Mouse (Mus musculus) limb, embryonic 12.5 days (tissue): Measurements from ENCODE around the gene Chrd. TPM values are rescaled to one million over a fixed set of nuclear protein-coding genes. Genes with fewer than 3 reads are reported as not detected.

Experiments
- ATAC-seq: fragments of 200-750 bp; cut with Nextera tagmentation; 2 replicates; pipeline ENCODE4 v1.8.0; 2017; ENCODE audit warnings: low read depth, moderate TSS enrichment; ENCODE audit not compliant: insufficient number of reproducible peaks, insufficient read depth, low FRiP score, low TSS enrichment
- H3K27ac ChIP-seq: fragments of 300-500 bp; sonication (generic); 2 replicates; pipeline ENCODE4 v1.5.1; 2016; ENCODE audit warnings: mild to moderate bottlenecking, moderate library complexity
- H3K27me3 ChIP-seq: fragments of 300-500 bp; sonication (generic); 2 replicates; pipeline ENCODE4 v1.6.1; 2016; ENCODE audit warnings: mild to moderate bottlenecking, moderate library complexity
- H3K36me3 ChIP-seq: fragments of 300-500 bp; sonication (generic); 2 replicates; pipeline ENCODE4 v1.6.1; 2016; ENCODE audit warnings: mild to moderate bottlenecking, moderate library complexity
- H3K4me1 ChIP-seq: fragments of 300-500 bp; sonication (generic); replicated peaks from 2 replicates; pipeline ENCODE4 v1.6.1; 2016
- H3K4me2 ChIP-seq: fragments of 300-500 bp; sonication (generic); 2 replicates; pipeline ENCODE4 v1.6.1; 2016; ENCODE audit warnings: mild to moderate bottlenecking, moderate library complexity
- H3K4me3 ChIP-seq: fragments of 300-500 bp; sonication (generic); replicated peaks from 2 replicates; pipeline ENCODE4 v1.5.1; 2016; ENCODE audit warnings: mild to moderate bottlenecking
- H3K9ac ChIP-seq: fragments of 300-500 bp; sonication (generic); replicated peaks from 2 replicates; pipeline ENCODE4 v1.6.1; 2016; ENCODE audit warnings: mild to moderate bottlenecking, moderate library complexity
- H3K9me3 ChIP-seq: fragments of 300-500 bp; sonication (generic); 2 replicates; pipeline ENCODE4 v1.6.1; 2016; ENCODE audit warnings: mild to moderate bottlenecking, moderate library complexity
- WGBS: fragments of 180-500 bp; shearing (Covaris S2); methylation state at CpG from one replicate; pipeline ENCODE4 v1.1.7; 2016; 5-methylcytosine and 5-hydroxymethylcytosine counted together
- polyA plus RNA-seq: library from polyadenylated mRNA; unstranded; fragments of >200 nt; fragmentation: Nextera tagmentation; extraction: Ambion mirVana; gene quantifications from 2 replicates; pipeline ENCODE4 v1.2.1, GENCODE M21; 2016

Gene Chrd
- polyA plus RNA-seq, 1 experiment from 2014 or later, result 5.0 TPM

DNA sequence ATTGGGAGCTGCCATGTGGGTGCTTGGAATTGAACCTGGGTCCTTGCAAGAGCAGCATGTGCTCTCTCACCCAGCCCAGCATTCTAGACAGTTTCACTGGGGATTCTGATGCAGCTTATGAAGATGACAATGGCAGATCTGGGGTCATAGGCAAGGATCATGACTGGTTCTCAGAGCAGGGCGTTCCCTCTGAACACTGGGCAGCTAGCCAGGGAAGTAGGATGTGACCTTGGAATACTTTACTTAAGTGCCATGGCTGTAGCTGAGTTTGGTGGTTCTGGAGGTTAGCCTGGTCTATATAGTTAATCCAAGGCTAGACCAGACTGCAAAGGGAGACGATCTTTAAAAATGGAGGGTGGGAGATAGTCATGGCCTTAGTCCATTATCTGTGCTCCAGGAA is 51.0 kb downstream of the Chrd start:
- H3K27ac ChIP-seq, result no peak overlapping the region
- no peak for ATAC-seq
- WGBS, result 82% methylated on average over 2 of the region's 2 CpGs

DNA sequence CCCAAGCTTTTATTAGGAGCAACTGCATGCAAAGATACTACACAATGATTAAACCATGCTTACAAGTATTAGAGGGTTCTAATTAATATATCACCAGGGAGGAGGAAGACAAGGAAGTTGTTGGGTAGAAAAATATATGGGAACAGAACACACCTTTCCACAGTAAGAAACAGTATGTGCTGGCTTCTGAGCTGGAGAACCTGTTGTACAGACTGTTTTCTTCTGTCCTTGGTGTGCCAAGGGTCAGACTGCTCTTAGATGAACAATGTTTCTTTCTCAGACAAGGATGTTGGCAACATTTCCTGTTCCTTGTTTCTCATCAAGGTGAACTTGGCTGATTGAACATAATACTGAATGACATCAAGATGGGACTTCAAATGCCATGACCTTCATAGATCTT is 51.8 kb downstream of the Chrd start:
- Histone ChIP-seq H3K27me3 (no peaks in the 10 kb centered on the region), H3K4me3 (no peak overlapping the region), H3K4me1 (no peaks in the 10 kb centered on the region), H3K4me2 (no peak overlapping the region), H3K9ac (no peak overlapping the region), H3K36me3 (no peaks in the 10 kb centered on the region), H3K27ac (no peak overlapping the region), H3K9me3 (no peaks in the 10 kb centered on the region)
- no peak for ATAC-seq

More for the DNA sequence above, 51.0 kb downstream of the Chrd start:
- H3K4me3 ChIP-seq, result no peak overlapping the region
- H3K9me3 ChIP-seq, result no peaks in the 10 kb centered on the region
- no peak overlapping the region for H3K4me2 ChIP-seq
- H3K36me3 ChIP-seq, result no peaks in the 10 kb centered on the region
- H3K4me1 ChIP-seq, result no peaks in the 10 kb centered on the region
- no peak overlapping the region for H3K9ac ChIP-seq
- no peaks in the 10 kb centered on the region for H3K27me3 ChIP-seq

DNA sequence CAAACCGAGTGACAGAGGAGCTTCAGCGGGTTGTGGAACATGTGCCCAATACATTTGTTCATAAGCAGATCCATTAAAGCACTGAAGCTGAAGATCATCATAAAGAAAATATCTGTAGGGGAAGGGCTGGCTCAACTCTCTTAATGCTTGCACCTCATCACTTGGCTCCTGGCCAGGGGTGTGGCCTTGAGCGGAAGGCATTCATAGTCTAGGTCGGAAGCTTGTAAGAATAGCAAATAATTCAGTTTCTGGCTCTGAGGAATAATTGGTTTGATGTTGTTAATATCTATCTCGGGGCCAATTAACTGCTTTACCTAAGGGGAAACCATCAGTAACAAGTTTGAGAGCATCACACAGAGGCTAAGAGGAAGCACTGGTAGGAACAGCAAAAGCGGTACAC is 53.6 kb downstream of the Chrd start:
- ATAC-seq, result no peak
- H3K36me3 ChIP-seq, result no peaks in the 10 kb centered on the region
- no peak overlapping the region for H3K4me2 ChIP-seq
- H3K27me3 ChIP-seq, result no peaks in the 10 kb centered on the region
- no peak overlapping the region for H3K9ac ChIP-seq
- no peak overlapping the region for H3K4me3 ChIP-seq
- H3K9me3 ChIP-seq, result no peaks in the 10 kb centered on the region
- no peaks in the 10 kb centered on the region for H3K4me1 ChIP-seq
- no peak overlapping the region for H3K27ac ChIP-seq
- WGBS, result 82% methylated on average over 6 of the region's 6 CpGs

DNA sequence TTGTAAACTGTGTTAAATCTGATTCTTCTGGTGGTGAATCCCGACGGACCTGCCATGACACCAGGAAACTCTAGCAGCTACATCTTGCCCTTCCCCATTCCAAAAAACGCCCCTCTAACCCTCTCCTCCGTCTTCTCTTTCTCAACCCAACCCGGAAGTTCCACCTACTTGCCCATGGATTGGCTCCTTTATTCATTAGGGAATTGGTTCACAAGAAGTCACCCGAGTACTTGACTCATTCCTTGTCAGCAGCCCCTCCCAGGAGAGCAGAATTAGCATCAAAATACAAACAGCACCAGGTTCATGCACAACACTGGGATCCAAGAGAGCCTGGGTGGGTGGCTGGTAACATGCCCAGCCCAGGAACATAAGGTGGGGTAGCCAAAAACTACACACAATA is 58.9 kb downstream of the Chrd start:
- Histone ChIP-seq H3K27me3 (no peaks in the 10 kb centered on the region), H3K4me1 (0 out of 2 replicates have a peak, but pooled peaks cover 3% of the 10 kb centered on the region), H3K9ac (no peak overlapping the region), H3K9me3 (no peaks in the 10 kb centered on the region), H3K4me3 (no peak overlapping the region), H3K4me2 (no peak overlapping the region), H3K27ac (no peak overlapping the region), H3K36me3 (no peaks in the 10 kb centered on the region)
- WGBS, result 63% methylated on average over 6 of the region's 6 CpGs
- no peak for ATAC-seq

Other genes starting within 250 kb of the Chrd start
- gene Eif2b5, start 234.3 kb upstream of the Chrd start, polyA plus RNA-seq, result 140 and 144 TPM in 2 replicates
- 27.8 and 35.3 TPM in 2 replicates for gene Dvl3, start 216.1 kb upstream of the Chrd start, polyA plus RNA-seq
- 616 and 634 TPM in 2 replicates for gene Ap2m1, start 197.6 kb upstream of the Chrd start, polyA plus RNA-seq
- gene Abcf3, start 184.6 kb upstream of the Chrd start, polyA plus RNA-seq, result 68.9 and 69.8 TPM in 2 replicates
- gene Vwa5b2, start 143.7 kb upstream of the Chrd start, polyA plus RNA-seq, result 0.93 and 1.2 TPM in 2 replicates
- gene Eef1akmt4, start 121.5 kb upstream of the Chrd start, polyA plus RNA-seq, result 32.7 and 36.6 TPM in 2 replicates
- not detected in 2 replicates for gene Gm49333, start 121.5 kb upstream of the Chrd start, polyA plus RNA-seq
- 35.5 and 42.5 TPM in 2 replicates for gene Alg3, start 121.4 kb upstream of the Chrd start, polyA plus RNA-seq
- 1.1 and 1.2 TPM in 2 replicates for gene Camk2n2, start 111.8 kb upstream of the Chrd start, polyA plus RNA-seq
- gene Ece2, start 103.3 kb upstream of the Chrd start, polyA plus RNA-seq, result 5.9 TPM in 2 replicates
- 414 and 424 TPM in 2 replicates for gene Psmd2, start 81.5 kb upstream of the Chrd start, polyA plus RNA-seq
- gene Eif4g1, start 64.8 kb upstream of the Chrd start, polyA plus RNA-seq, result 204 and 218 TPM in 2 replicates
- 5.3 and 7.4 TPM in 2 replicates for gene Fam131a, start 39.9 kb upstream of the Chrd start, polyA plus RNA-seq
- gene Polr2h, start 15.5 kb upstream of the Chrd start, polyA plus RNA-seq, result 114 and 118 TPM in 2 replicates
- gene Clcn2, start 15.4 kb upstream of the Chrd start, polyA plus RNA-seq, result 31.1 and 31.9 TPM in 2 replicates
- gene Thpo, start 1.4 kb downstream of the Chrd start, polyA plus RNA-seq, result 0.48 and 0.56 TPM in 2 replicates